Mouse (Mus musculus): ENCODE data around the gene Lrrn4cl. TPM values are rescaled to one million over a fixed set of nuclear protein-coding genes. Genes with fewer than 3 reads are reported as not detected.
"Not testable (repeated sequence)": the region's sequence is repeated elsewhere in the genome, so short reads cannot be mapped to it uniquely, and the experiment has no call there.

The Lrrn4cl gene
- total RNA-seq (2021): 1 to 10 TPM; 2.3 to 6.6 TPM
- long read RNA-seq, experiment 1, partial matches to known transcripts: 0 of 4 reads
- long read RNA-seq, experiment 1, other reads (novel, unspliced or antisense): 0 of 4 reads
- long read RNA-seq, experiment 2, transcript Lrrn4cl-201 (2 exons, 2,583 nt): major isoform, 9 of 11 reads
- long read RNA-seq, experiment 2, partial matches to known transcripts: 0 of 11 reads
- long read RNA-seq, experiment 2, other reads (novel, unspliced or antisense): 0 of 11 reads

DNA sequence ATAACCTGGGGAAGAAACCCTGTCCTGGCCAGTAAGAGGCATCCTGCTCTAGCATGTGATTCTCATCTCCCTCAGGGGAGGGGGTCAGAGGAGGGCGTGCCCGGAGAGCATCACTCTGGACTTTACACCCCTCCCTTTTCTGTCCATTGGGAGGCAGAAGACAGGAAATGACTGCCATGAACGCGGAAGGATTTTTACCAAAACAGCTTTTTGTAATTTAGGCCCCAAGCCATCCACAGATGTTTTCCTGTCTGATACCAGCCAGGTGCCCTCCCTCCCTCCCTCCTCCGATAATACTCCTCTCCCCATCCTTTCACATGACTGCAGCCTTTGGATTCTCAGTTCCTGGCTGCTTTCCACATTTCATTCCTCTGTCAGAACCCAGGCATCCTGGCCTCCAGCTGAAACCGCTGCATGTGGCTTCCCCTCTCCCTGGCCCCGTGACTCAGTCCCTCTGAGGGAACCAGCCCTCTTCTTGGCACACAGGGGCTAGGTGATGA lies at the start of gene Lrrn4cl:
Gene Lrrn4cl (plus strand): TSS at position 367 of the 500 bp plus-strand sequence.
- DNase-seq (ENCODE audit: low spot score in 2 of 2): peak in 1 of 2 experiments; percentile 30

DNA sequence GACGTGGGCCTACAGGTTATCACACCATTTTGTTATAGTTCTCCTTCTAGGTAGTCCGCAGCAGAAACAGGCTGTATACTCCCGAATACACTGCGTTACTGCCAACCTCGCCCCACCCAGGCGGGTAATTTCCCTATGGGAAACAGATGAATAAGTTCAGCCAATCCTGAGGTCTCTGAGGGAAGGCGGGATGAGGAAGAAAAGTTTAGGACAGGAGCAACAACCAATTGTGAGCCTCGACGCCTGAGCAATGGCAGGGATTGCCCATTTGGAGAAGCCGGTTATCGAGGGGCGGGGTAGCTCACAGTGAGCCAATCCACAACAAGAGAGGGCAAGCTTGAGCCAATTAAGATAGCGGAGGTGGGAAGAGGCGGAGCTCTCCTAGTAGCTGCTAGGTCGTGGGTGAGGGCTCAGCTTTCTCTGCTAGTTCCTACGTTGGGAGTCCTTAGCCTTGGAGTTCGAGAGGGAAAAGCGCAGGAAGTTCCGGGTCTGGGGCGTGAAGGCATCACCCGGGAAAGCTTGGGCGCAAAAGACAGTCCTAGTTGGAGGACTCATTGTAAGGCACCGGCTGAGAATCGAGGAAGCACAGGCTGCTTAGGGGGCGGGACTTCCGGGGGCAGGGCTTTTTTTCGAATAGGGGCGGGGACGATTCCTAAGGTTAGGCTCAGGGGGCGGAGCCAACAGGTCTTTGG lies 48.3 kb upstream of the Lrrn4cl start, which contains the start of gene Zbtb3:
Gene Zbtb3 (plus strand): TSS at position 426 of the 692 bp plus-strand sequence.
- peak; percentile 74 to 79 for DNase-seq (ENCODE audit: low spot score in 2 of 2)

DNA sequence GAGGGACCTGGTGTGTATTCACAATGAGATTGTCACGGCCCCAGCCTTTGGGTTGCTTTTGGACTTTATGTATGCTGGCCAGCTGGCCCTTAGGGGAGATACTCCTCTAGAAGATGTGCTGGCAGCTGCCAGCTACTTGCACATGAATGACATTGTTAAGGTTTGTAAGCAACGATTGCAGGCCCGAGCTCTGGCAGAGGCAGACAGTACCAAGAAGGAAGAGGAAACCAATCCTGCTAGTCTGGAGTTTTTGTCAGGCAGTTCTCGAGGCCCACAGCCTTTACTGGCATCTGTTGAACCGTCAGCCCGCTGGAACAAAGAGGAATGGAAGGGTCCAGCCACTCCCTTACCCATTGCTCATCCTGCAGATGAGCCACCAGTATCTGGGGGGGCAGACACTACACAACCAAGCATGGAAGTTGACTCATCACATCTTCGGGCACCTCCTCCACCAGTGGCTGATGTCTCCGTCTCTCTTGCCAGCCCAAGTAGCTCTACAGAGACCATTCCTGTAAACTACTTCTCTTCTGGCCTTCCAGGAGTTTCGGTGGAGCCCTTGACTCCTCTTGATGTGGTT lies 47.3 kb upstream of the Lrrn4cl start:
- DNase-seq (ENCODE audit: low spot score in 2 of 2): no peak

DNA sequence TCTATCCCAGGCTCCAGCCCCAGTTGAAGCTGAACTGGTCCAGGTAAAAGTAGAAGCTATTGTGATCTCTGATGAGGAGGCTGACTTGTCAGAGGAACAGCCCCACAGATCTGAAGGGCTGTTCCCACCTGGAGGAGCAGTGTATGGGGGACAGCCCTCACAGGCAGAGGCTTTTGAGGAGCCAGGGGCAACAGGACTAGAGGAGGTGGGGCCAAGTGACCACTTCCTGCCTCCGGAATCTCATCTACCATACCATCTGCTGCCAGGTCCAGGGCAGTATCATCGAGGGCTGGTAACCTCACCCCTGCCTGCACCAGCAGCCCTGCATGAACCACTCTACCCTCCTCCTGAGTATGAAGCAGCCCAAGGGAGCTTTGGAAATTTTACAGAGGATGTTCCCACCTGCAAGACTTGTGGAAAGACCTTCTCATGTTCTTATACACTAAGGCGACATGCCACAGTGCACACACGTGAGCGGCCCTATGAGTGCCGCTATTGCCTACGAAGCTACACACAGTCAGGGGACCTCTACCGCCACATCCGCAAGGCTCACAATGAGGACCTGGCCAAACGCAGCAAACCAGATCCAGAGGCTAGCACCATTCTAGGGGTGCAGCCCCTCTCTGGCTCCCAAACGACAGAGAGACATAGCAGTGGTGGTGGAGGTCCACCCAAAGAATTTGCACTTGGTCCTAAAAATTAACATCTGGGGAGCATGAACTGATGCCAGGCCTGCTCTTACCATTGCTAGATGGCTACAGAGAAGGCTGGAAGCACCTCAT lies 46.5 kb upstream of the Lrrn4cl start:
- DNase-seq (ENCODE audit: low spot score in 2 of 2): no peak

DNA sequence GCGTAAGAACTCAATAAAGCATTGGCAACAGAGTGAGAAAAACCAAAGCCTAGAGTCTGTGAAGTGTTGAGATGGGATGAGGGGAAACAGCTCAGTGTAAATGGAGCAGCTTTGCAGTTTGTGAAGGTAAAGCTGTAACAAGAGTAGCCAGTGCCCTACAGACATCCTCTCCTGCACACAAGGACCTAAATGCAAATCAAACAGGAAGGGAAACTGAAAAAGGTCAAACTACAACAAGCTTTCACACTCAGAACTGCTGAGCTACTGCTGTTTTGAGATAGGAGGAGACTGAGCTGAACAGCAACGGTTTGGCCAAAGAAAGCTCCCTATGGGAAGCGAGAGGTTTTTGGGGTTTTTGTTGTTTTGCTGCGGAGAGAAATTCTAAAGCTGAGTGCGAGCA lies 43.8 kb upstream of the Lrrn4cl start:
- no peak for DNase-seq (ENCODE audit: low spot score in 2 of 2)

DNA sequence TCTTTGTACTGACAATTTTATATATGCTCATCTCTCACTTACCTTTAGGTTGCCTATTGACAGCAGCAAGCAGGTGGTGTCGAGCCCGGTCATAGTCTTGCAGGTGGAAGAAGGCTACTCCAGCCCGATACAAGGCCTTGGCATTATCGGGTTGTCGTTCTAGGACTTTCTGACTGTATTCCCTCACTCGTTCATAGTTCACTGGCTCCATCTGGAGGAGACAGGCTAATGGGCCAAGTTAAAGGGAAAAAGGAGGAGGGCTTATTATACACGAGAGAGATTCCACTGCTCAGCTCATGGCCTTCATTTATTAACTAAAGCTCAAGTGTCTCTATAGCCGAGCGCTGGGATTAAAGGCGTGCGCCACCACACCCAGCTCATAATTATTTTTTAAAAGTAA lies 34.8 kb upstream of the Lrrn4cl start:
- DNase-seq (ENCODE audit: low spot score in 2 of 2): no peak

DNA sequence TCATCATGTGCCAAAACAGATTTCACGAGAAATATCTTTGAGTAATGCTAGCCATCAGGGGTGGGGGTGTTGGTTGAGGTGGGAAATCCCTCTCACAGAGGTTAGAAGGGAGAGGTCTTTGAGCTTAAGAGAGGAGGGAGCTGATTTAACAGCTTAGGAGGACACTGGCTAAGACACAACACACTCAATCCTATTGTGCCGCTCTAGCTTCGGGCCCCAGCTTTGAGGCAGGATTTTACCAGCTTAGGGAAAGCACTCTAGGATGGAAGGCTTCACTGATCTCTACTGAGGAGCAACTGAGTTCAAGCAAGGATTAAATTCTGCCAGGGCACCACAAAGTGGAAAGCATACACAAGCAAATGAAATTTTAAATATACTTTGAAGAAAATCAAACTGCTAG lies 33.6 kb upstream of the Lrrn4cl start:
- DNase-seq (ENCODE audit: low spot score in 2 of 2): no peak

DNA sequence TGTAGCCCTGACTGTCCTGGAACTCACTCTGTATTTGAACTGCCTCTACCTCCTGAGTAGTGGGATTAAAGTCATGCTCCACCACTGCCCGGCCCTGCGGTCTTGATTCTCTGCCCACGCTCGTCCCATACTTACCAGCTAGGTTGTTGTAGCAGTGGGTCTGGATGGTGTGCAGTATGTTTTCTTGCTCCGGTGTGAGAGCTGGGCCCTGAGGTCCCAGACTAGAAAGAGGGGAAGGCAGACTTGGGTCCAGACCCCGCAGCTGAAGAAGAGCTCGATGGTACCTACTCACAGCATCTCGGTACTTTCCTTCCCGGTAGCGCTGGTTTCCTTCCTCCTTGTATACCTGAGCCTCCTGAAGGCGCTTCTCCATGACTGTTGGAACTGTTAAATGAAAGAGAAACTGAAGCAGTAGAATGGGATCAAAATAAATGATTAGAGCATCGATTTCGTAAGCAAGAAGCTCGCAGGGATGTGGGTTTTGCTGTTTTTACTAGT lies 32.2 kb upstream of the Lrrn4cl start:
- DNase-seq (ENCODE audit: low spot score in 2 of 2): no peak

DNA sequence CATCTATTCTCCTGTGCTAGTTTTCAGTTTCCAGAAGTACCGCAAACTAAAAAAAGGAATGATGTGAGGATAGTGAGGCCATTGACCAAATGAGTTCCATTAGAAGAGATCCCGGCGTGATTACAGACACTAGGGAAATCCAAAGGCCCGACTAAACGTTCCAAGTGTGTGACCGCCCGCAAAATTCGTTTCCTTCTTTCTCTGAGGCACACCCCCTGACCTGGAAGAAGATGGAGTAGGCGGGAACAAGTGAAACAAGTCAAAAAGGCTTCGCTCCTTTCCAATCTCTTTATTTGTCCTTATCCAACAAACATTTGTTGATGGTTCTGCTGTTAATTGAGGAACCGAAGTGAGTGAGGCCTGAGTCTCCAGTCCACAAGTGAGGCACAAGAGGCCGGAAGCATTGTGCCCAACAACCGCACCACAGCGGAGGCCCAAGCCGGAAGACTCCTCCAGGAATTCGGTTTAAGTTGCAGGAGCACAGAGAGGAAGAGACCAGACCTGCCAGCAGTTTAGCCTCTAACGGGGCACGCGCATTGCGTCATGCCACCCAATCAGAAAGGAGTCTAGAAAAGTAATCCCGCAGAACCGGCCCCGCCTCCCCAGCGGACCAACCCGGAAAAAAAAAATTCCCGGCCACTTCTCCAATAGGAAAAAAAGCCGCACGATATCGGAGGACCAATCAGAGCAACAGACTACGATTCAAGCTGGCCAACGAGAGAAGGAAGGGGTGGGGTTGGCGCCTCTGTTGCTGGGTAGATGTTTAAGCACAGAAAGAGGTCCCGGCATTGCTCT lies 31.6 kb upstream of the Lrrn4cl start, which contains the start of gene Ttc9c:
Gene Ttc9c (minus strand): TSS at position 533 of the 795 bp plus-strand sequence.
- peak; percentile 84 to 87 for DNase-seq (ENCODE audit: low spot score in 2 of 2)

DNA sequence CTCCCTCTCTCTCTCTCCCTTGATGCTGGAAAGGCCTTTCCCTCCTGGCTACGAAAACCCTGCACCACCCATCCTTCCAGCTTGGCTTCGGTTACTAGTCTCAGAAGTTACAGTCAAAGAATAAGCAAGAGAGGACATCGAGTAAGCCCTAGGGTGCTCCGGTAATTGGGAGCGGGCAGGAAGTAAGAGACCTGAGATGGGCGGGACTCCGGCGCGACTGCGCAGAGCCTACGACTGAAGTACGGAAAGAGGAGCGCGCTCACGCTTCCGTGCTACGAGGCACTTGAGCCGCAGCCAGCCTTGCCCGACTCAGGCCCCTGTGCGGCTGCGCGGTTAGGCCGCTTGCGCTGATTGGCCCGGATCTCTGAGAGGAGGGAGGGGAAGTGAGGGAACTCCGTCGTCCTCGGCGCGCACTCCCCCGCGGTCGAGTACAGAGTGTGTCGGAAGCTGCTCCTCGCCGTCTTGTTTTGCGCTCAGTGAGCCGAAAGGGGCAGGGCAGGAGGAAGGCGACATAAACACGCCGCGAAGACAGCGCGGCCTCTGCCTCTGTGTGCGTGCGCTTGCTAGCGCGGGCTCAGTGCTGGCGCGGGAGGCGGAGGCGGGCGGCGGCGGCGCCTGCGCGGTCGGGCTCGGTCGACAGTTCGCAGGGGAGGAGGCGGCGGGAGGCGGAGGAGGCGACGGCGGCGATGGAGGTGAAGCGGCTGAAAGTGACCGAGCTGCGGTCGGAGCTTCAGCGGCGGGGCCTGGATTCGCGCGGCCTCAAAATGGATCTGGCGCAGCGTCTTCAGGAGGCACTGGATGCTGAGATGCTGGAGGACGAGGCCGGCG lies 30.8 kb upstream of the Lrrn4cl start, which contains the start of gene Hnrnpul2:
Gene Hnrnpul2 (plus strand): TSS at position 415 of the 828 bp plus-strand sequence.
- peak; percentile 93 to 95 for DNase-seq (ENCODE audit: low spot score in 2 of 2)

DNA sequence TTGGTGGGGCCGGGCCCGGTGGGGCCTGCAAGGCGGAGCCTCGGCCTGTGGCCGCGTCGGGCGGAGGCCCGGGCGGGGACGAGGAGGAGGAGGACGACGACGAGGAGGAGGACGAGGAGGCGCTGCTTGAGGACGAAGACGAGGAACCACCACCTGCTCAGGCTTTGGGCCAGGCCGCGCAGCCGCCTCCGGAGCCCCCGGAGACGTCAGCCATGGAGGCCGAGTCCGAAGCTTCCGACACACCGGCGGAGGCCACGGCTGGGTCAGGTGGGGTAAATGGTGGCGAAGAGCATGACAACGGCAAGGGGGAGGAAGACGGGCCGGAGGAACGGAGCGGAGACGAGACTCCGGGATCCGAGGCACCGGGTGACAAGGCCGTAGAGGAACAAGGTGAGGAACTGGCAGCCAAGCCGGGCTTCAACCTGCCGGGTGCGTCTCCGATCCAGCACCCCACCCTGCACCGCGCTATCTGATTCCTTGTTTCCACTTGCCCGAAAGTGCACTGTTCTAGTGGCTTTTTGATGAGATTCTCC lies 30.1 kb upstream of the Lrrn4cl start:
- no peak for DNase-seq (ENCODE audit: low spot score in 2 of 2)

DNA sequence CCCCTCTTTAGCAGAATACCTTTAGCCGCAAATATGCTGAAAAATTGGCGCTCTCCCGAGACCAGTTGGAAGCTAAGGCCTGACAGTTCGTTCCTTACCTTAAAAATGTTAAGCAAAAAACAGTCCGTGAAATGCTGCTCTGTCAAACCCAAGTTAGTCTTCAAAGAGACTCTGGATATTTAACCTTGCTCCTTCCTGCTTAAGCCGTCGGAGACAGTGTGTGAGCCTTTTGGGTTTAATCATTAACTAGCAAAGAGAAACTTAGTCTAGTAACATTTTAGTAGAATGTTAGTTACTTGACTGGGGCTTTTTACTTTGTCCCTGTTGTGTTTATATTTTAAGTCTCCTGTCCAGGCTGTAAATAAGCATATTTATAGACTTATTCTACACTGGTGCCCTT lies 29.4 kb upstream of the Lrrn4cl start:
- DNase-seq (ENCODE audit: low spot score in 2 of 2): no peak

DNA sequence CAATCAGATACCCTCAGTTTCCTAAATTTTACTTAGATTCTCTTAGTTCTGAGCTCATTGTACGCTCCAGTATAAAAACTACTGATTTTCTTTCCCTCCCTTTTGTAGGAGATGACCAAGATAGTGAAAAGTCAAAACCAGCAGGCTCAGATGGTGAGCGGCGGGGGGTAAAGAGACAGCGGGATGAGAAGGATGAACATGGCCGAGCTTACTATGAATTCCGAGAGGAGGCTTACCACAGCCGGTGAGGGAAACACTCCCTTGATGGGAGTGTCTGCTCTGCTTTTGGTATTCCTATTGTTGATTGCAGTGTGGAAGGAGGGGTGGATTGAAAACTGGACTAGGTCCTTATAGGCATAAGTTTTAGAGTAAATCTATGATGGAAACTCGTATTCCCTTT lies 27.9 kb upstream of the Lrrn4cl start:
- no peak for DNase-seq (ENCODE audit: low spot score in 2 of 2)

DNA sequence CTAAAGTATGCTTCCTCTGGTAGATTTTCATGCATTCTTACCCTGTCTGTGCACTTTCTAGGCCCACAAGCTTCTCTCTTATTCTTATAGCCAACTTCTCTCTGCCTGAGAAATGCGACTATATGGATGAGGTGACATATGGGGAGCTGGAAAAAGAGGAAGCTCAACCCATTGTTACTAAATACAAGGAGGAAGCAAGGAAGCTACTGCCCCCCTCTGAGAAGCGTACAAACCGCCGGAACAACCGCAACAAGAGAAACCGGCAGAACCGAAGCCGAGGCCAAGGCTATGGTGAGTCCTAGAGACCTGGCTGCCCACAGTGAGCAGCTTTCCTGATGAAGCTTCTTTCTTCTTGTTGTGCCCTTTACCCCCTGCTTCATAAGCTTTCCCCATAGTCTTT lies 20.9 kb upstream of the Lrrn4cl start, which contains the start of gene AC129217.1:
Gene AC129217.1 (plus strand): TSS at position 114 of the 400 bp plus-strand sequence.
- DNase-seq (ENCODE audit: low spot score in 2 of 2): no peak

DNA sequence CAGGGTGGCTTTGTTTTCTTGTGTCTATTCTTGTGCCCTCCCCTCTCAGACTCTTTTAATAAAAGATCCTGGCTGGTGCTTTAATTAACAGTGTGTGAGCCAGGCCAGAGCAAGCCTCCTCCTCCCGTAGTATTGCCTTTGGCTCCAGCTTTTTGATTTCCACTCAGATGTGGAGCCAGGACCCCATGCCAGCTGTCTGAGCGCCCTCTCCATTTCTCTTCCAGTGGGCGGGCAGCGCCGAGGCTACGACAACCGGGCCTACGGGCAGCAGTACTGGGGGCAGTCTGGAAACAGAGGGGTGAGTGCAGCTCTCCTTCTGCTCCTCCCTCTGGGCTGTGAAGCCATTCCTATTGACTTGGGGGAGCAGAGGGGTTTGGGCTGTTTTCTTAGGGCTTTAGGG lies 19.9 kb upstream of the Lrrn4cl start:
- DNase-seq (ENCODE audit: low spot score in 2 of 2): no peak

DNA sequence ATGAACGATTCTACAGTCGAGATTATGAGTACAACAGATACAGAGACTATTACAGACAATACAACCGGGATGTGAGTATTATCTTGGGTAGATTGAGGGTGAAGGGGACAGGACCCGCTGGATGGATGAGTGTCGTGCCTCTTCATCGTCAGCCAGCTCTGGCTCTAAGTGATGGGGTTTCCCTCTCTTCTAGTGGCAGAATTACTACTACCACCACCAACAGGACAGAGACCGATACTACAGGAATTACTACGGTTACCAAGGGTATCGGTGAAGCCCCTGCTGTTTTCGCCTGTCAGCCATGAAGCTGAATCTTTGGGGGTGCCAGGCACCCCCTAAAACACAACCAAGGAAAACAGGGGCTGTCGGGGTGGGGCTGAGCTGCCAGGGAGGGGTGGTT lies 19.3 kb upstream of the Lrrn4cl start:
- DNase-seq (ENCODE audit: low spot score in 2 of 2): no peak

DNA sequence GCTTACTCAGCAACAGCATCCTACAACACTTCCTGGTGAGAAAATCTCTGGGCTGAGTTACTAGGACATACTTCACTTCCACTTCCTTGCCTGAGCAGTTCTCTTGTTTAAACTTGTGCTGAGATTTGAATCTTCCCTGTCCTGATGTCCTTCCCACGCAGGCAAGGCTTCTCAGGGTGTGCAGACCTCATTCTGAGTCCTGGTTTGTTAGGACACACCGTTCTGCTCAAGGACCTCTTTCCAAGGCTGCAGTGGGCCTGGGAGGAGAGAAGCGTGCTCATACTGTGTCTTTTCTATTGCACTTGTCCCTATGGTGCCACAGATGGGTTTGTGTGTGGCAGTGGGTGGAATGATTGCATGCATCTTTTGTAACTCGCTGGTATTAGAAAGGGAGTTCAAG lies 17.6 kb upstream of the Lrrn4cl start:
- DNase-seq (ENCODE audit: low spot score in 2 of 2): no peak

DNA sequence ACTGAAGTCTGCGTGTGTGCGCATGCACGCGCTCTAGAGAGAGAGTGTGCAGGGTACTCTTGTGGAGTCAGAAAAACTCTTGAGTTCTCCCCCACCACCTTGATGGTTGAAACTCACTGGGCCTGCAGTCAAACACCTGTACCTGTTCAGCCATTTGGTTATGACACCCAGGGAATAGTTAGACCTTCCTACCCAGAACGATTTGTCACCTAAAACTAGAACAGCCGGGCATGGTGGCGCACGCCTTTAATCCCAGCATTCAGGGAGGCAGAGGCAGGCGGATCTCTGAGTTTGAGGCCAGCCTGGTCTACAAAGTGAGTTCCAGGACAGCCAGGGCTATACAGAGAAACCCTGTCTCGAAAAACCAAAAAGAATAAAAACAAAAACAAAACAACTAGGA lies 14.2 kb upstream of the Lrrn4cl start:
- not testable (repeated sequence) for DNase-seq (ENCODE audit: low spot score in 2 of 2)

DNA sequence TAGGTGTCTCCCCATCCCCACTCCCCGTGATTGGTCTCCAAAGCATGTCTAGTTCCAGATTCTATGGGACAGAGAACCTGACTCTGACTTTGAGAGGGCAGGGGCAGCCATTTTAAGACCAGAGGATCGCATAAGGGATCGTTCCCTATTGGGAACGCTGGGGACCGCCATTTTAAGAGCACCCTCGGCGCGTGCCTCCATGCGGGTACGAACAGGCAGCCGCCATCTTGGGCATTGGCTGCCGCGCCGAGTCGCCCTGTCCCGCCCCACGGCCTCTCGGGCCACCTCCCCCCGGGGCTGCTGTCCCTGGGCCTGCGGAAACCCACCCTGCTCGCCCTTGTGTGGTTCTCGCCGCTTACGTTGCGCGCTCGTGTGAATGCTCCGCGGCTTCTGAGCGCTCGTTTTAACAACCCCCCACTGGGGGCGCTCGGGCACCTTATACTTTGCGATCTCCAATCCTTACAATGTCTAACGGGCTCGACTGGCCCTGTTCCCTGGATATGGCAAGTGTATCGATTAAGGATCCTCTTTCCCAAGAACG lies 13.2 kb upstream of the Lrrn4cl start, which contains the start of gene Bscl2:
Gene Bscl2 (plus strand): TSS at position 217 of the 541 bp plus-strand sequence.
- DNase-seq (ENCODE audit: low spot score in 2 of 2): peak; percentile 72 to 80

All from adrenal gland, adult 18-20 months (tissue).